Mouse (Mus musculus) neural tube, embryonic 11.5 days (tissue): ENCODE measurements at regions not wholly inside any gene's neighbourhood (a gene's known extent, or its start where the extent isn't known, plus 50 kb on each side); places are given as distances from the start of the nearest gene placed in this dataset.

Source experiments
- ATAC-seq: fragments of 200-750 bp; cut with Nextera tagmentation; 2 replicates; pipeline ENCODE4 v1.8.0; 2017; ENCODE audit warnings: moderate number of reproducible peaks, mild to moderate bottlenecking, moderate TSS enrichment, moderate library complexity; ENCODE audit not compliant: insufficient read depth, low FRiP score, low TSS enrichment
- DNase-seq: peaks from one replicate; pipeline ENCODE4 v3.0.0-alpha.2; 2015; ENCODE audit warnings: low spot score
- H3K27ac ChIP-seq: fragments of 300-500 bp; sonication (generic); 2 replicates; pipeline ENCODE4 v1.5.1; 2014; ENCODE audit warnings: low read depth, mild to moderate bottlenecking, low read length
- H3K27me3 ChIP-seq: fragments of 300-500 bp; sonication (generic); 2 replicates; pipeline ENCODE4 v1.6.1; 2014; ENCODE audit warnings: mild to moderate bottlenecking, low read length, mixed read lengths; ENCODE audit not compliant: control insufficient read depth, insufficient read depth
- H3K36me3 ChIP-seq: fragments of 300-500 bp; sonication (generic); 2 replicates; pipeline ENCODE4 v1.6.1; 2014; ENCODE audit warnings: mild to moderate bottlenecking, low read length, moderate library complexity, mixed read lengths; ENCODE audit not compliant: control insufficient read depth, insufficient read depth
- H3K4me1 ChIP-seq: fragments of 300-500 bp; sonication (generic); 2 replicates; pipeline ENCODE4 v1.6.1; 2014; ENCODE audit warnings: low read length, mixed read lengths; ENCODE audit not compliant: control insufficient read depth, insufficient read depth
- H3K4me2 ChIP-seq: fragments of 300-500 bp; sonication (generic); 2 replicates; pipeline ENCODE4 v1.6.1; 2014; ENCODE audit warnings: low read depth, mild to moderate bottlenecking, moderate library complexity
- H3K4me3 ChIP-seq: fragments of 300-500 bp; sonication (generic); 2 replicates; pipeline ENCODE4 v1.5.1; 2014; ENCODE audit warnings: low read depth, low read length
- H3K9ac ChIP-seq: fragments of 300-500 bp; sonication (generic); 2 replicates; pipeline ENCODE4 v1.6.1; 2014; ENCODE audit warnings: mild to moderate bottlenecking, low read length
- H3K9me3 ChIP-seq: fragments of 300-500 bp; sonication (generic); 2 replicates; pipeline ENCODE4 v1.6.1; 2016; ENCODE audit warnings: low read length; ENCODE audit not compliant: control insufficient read depth
- WGBS: fragments of 180-500 bp; shearing (Covaris S2); extraction: QIAGEN DNeasy Blood & Tissue Kit; methylation state at CpG from one replicate; pipeline ENCODE4 v1.1.7; 2014; 5-methylcytosine and 5-hydroxymethylcytosine counted together

DNA sequence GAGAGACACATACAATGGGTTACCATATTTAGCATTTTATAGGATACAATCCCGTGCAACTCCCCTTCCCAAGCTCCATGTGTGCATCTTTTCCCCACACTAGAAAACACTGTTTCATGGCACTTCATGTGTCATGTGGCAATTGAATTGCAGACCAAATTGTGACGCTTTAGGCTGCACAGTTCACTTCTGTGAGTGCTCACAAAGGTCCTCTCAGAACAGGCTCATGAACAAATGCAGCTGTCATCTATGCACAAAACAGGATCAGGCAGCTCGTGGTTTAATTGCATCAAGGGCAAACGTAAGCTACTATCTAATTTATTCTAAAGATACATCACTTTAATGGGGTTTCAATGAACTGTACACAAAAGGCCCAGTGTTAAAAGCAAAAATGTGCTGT, 258.7 kb upstream of the Mgat4c start:
- H3K4me1 ChIP-seq: no peaks in the 10 kb centered on the region
- H3K9me3 ChIP-seq: no peaks in the 10 kb centered on the region
- H3K4me3 ChIP-seq: no peak overlapping the region
- H3K27ac ChIP-seq: no peak overlapping the region
- DNase-seq: peak; percentile 10
- H3K4me2 ChIP-seq: no peak overlapping the region
- no peak overlapping the region for H3K9ac ChIP-seq
- H3K36me3 ChIP-seq: no peaks in the 10 kb centered on the region
- 67% methylated on average over 4 of the region's 4 CpGs for WGBS
- ATAC-seq: no peak
- no peaks in the 10 kb centered on the region for H3K27me3 ChIP-seq
